Mouse (Mus musculus) ovary, adult 2 months (tissue): ENCODE data around the gene Apobec2. TPM values are rescaled to one million over a fixed set of nuclear protein-coding genes. Genes with fewer than 3 reads are reported as not detected.

Experiments
- polyA plus RNA-seq: library from polyadenylated mRNA; depleted of rRNA; stranded (reverse); fragments of >200 nt; gene quantifications from 2 replicates; pipeline ENCODE4 v1.2.3, GENCODE M21; 2012; rRNA removed

Apobec2 gene
- polyA plus RNA-seq = 0.40 and 1.5 TPM in 2 replicates

DNA sequence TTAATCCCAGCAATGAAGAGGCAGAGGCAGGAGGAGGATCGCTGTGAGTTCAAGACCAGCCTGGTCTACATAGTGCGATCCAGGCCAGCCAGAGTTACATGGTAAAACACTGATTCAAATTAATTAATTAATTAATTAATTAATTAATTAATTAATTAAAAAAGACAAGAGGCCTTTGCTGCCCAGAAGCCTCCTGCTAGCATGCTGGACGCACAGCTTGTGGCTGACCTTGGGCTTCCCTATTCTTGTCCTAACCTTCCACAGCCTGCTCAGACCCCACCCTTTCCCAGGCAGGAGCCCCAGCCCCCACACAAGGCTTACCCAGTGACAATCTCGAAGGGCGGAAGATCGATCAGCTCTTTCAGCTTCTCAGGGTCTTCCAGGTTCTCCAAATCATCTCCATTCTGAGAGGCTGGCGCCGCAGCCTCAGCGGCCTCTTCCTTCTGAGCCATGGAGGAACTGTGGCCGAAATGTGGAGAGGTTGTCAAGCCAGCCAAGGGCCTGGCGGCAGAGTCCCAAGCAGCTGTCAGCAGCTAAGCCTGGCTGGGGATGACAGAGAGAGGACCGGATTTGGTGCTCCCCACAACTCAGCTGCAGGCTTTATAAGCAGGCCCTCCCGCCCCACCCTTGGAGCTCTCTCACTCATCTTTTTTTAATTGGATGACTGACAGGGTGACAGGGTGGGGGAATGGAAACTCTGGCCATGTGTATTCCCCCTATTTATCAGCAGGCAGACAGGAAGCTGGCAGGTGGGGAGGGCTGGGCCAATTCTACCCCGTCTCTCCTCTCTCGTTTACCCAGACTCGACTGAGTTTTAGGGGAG, at the start of gene Apobec2:
Apobec2 (minus strand) TSS at position 773 of the 823 bp plus-strand sequence.

GRCm38 (mm10) chr17:48454688-48455087, 22.0 kb upstream of the Apobec2 start, which contains the start of gene Unc5cl:
Unc5cl (plus strand) TSS chr17:48454901.

GRCm38 (mm10) chr17:48451353-48451675, 18.6 kb upstream of the Apobec2 start, which contains the start of gene Tspo2:
Tspo2 (minus strand) TSS chr17:48451522.

DNA sequence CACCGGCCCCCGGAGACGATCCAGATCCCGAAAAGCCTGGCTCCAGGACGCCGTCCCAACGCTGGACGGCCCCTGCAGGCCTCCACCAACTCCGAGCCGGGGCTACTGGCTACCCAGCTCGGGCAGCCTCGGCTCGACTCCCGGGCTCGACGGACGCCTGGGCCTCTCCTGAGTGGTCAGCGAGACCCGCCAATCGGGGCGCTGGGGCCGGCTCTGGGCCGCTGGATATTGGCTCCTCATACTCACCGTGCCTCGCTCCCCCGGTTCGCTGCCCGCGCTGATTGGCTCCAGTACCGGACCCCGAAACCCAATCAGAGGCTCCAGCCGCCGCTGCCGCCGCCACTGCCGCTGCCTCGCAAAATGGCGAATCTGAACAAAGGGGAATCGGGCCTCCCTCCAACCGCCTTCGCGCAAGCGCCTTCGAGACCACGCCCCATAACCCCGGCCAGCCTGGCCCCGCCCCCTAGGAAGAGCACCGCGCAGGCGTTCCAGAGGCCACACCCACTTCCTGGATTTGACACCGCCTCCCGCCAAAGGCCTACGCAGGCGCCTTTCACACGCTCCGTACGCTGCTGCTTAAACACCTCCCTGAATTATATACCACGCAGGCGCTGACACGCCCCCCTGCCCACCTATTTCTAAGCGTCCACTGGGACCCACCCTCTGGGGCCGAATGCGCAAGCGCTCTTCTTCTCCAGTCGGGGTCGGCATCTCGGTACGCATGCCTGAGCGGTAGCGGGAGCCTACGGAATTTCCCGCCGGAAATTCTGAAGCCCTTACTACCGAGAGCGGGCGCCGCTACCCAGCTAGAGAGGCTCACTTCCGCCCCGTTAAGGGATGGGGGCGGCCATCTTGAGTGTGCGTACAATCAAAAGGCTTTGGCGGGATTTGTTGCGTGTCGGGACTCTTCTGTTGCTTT, 23.1 kb downstream of the Apobec2 start, which contains the start of the genes Nfya and Oard1:
Nfya (minus strand) TSS at position 527 of the 919 bp plus-strand sequence.
Oard1 (plus strand) TSS at position 635 of the 919 bp plus-strand sequence.

Other genes with a start within 250 kb of the Apobec2 start
- 0.05 and 0.07 TPM in 2 replicates for gene Trem1, start 200.2 kb downstream of the Apobec2 start, polyA plus RNA-seq
- gene Trem3, start 185.2 kb downstream of the Apobec2 start, polyA plus RNA-seq = not detected in 2 replicates
- 0.29 and 0.51 TPM in 2 replicates for gene Treml4, start 168.6 kb downstream of the Apobec2 start, polyA plus RNA-seq
- gene Treml2, start 133.4 kb downstream of the Apobec2 start, polyA plus RNA-seq = 0.45 and 0.50 TPM in 2 replicates
- gene B430306N03Rik, start 116.8 kb downstream of the Apobec2 start, polyA plus RNA-seq = 1.3 TPM in 2 replicates
- gene Trem2, start 86.5 kb downstream of the Apobec2 start, polyA plus RNA-seq = 32.4 and 34.1 TPM in 2 replicates
- gene Treml1, start 73.0 kb downstream of the Apobec2 start, polyA plus RNA-seq = 0.82 and 0.83 TPM in 2 replicates
- 160 and 211 TPM in 2 replicates for gene Nfya, start 23.0 kb downstream of the Apobec2 start, polyA plus RNA-seq
- 3.7 and 5.5 TPM in 2 replicates for gene Oard1, start 22.9 kb downstream of the Apobec2 start, polyA plus RNA-seq
- gene Tspo2, start 18.6 kb upstream of the Apobec2 start, polyA plus RNA-seq = 3.8 and 4.1 TPM in 2 replicates
- gene Unc5cl, start 22.0 kb upstream of the Apobec2 start, polyA plus RNA-seq = 14.4 and 40.5 TPM in 2 replicates